Mouse (Mus musculus) erythroblast, embryonic 14.5 days (primary cell): ENCODE measurements around the gene Klk10.

Experiments
- GATA1 ChIP-seq: IDR thresholded peaks from 2 replicates; pipeline ENCODE4 v1.6.1; 2012; ENCODE audit warnings: low read length, inconsistent platforms, mixed read lengths
- TAL1 ChIP-seq: IDR thresholded peaks from 3 replicates; pipeline ENCODE4 v1.6.1; 2012; ENCODE audit warnings: low read length, inconsistent platforms, mixed read lengths

- no peak for TF ChIP-seq GATA1
- no peak for TF ChIP-seq TAL1
These were observed 6.5 kb upstream of the Klk10 start, which contains the start of gene Klk11 for GRCm38 (mm10) chr7:43774364-43774763.
